Mouse (Mus musculus) heart, adult 2 months (tissue): ENCODE data around the gene Ano1. TPM values are rescaled to one million over a fixed set of nuclear protein-coding genes. Genes with fewer than 3 reads are reported as not detected.

Experiments used
- DNase-seq, 2 experiments: peaks; one replicate each; pipeline ENCODE4 v3.0.0; 2021
- H3K27ac ChIP-seq: fragments of 200-600 bp; 2 replicates; pipeline ENCODE4 v1.8.1; 2022
- H3K27me3 ChIP-seq: fragments of 200-500 bp; 2 replicates; pipeline ENCODE4 v1.6.1; 2012; ENCODE audit warnings: mild to moderate bottlenecking, low read length, inconsistent platforms, mixed read lengths; ENCODE audit not compliant: control insufficient read depth, insufficient read depth
- H3K36me3 ChIP-seq: fragments of 200-500 bp; 2 replicates; pipeline ENCODE4 v1.6.1; 2012; ENCODE audit warnings: low read length, inconsistent platforms; ENCODE audit not compliant: control insufficient read depth, insufficient read depth
- H3K4me1 ChIP-seq: fragments of 200-500 bp; 2 replicates; pipeline ENCODE4 v1.6.1; 2011; ENCODE audit warnings: low read length; ENCODE audit not compliant: control insufficient read depth, insufficient read depth
- H3K4me3 ChIP-seq: fragments of 200-600 bp; 2 replicates; pipeline ENCODE4 v1.8.1; 2022
- H3K79me2 ChIP-seq: fragments of 200-500 bp; replicated peaks from 2 replicates; pipeline ENCODE4 v1.6.1; 2012; ENCODE audit warnings: mild to moderate bottlenecking, inconsistent platforms, low read length, moderate library complexity, mixed read lengths; ENCODE audit not compliant: control insufficient read depth, insufficient read depth
- H3K9ac ChIP-seq: fragments of 200-500 bp; 2 replicates; pipeline ENCODE4 v1.6.1; 2012; ENCODE audit warnings: low read depth, mild to moderate bottlenecking, control low read depth, inconsistent platforms, low read length, mixed read lengths
- CTCF ChIP-seq: fragments of 200-600 bp; IDR thresholded peaks from 2 replicates; pipeline ENCODE4 v1.8.1; 2022; ENCODE audit warnings: antibody characterized with exemption, mild to moderate bottlenecking, moderate library complexity
- EP300 ChIP-seq: fragments of 200-500 bp; IDR thresholded peaks from 2 replicates; pipeline ENCODE4 v1.6.1; 2011; ENCODE audit warnings: low read depth, low read length, control low read depth; ENCODE audit not compliant: insufficient read depth
- POLR2A ChIP-seq: fragments of 200-500 bp; IDR thresholded peaks from 2 replicates; pipeline ENCODE4 v1.6.1; 2011; ENCODE audit warnings: mild to moderate bottlenecking, low read depth, low read length, control low read depth; ENCODE audit not compliant: insufficient read depth
- WGBS: fragments of 180-500 bp; shearing (Covaris S2); methylation state at CpG from one replicate; pipeline ENCODE4 v1.1.7; 2018; 5-methylcytosine and 5-hydroxymethylcytosine counted together
- intact Hi-C: fragments of 180-260 bp; cut with DNase I; formaldehyde crosslinking; loops from one replicate; pipeline ENCODE4 v1.15.1; 2025
- polyA plus RNA-seq: library from polyadenylated mRNA; depleted of rRNA; stranded (reverse); fragments of >200 nt; gene quantifications from 2 replicates; pipeline ENCODE4 v1.2.3, GENCODE M21; 2012; rRNA removed
- total RNA-seq, 2 experiments: library from RNA; stranded (reverse); gene quantifications; 2 replicates each; pipeline ENCODE4 v1.2.3; 2021

Ano1 gene
- total and polyA plus RNA-seq, 3 experiments: 11.1 to 12.5 (median 11.7) TPM

DNA sequence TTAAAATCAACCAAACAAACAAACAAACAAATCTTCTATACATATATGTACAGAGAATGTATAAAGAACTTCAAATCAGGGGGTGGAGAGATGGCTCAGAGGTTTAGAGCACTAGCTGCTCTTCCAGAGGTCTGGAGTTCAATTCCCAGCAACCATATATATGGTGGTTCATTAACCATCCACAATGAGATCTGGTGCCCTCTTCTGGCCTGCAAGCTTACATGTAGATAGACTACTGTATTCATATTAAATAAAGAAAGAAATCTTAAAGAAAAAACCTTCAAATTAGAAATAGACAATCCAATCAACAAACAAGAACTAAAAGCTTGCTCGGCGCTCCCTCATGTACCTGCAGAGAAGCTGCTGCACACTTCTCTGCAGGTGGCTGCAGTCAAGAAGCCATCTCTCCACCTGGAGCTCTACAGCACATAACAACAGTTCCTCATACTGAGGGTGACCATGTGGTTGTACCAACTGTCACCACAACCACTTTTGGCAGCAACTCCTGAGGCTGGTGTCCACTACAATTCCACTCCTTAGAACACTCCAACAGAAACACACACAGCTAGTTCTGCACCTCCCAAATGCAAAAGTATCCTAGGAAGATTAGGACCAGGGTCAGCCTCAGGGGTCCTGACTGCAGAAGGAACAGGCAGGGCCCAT, 201.7 kb downstream of the Ano1 start:
- no peak overlapping the region for H3K9ac ChIP-seq
- no peak for DNase-seq
- H3K36me3 ChIP-seq: peaks cover 26% of the 10 kb centered on the region
- peaks cover 3% of the 10 kb centered on the region for H3K79me2 ChIP-seq
- 93% methylated on average over 2 of the region's 2 CpGs for WGBS
- no peaks in the 10 kb centered on the region for H3K27me3 ChIP-seq
- peaks cover 9% of the 10 kb centered on the region for H3K4me1 ChIP-seq
- no peak overlapping the region for H3K4me3 ChIP-seq
- intact Hi-C loops: loop anchor here (5.0 kb wide), 1 partner anchor 78 kb away; the partner anchor contains the start of gene Cttn
- no peak overlapping the region for H3K27ac ChIP-seq
- TF ChIP-seq POLR2A (no peak), CTCF (peak; percentile 38)

DNA sequence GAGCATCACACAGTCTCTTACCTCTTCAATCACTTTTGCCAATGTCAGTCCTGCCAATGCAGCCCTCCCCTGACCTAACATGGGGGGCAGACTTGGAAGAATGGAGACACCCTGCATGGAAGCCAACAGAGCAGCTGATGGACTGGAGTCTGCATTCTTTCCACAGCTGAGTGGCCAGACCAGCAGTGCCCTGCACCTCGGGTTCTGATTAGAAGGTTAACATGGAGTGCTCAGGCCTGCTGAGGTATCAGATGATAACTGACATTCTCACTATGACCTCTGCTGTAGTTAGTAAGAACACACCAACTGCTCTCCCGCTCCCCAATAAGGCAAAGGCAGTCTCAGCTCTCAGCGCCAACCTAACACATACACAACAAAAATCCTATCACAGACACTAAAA, 206.5 kb downstream of the Ano1 start:
- Histone ChIP-seq H3K36me3 (peaks cover 22% of the 10 kb centered on the region), H3K27ac (peak overlapping the region; percentile 85), H3K9ac (no peak overlapping the region), H3K4me1 (peaks cover 6% of the 10 kb centered on the region; the same call in 1 of the 2 replicates), H3K79me2 (peaks cover 4% of the 10 kb centered on the region), H3K4me3 (no peak overlapping the region), H3K27me3 (no peaks in the 10 kb centered on the region)
- TF ChIP-seq CTCF (no peak), POLR2A (no peak), EP300 (peak; percentile 98)
- 64% methylated on average over 3 of the region's 3 CpGs for WGBS
- DNase-seq: peak; percentile 44 to 76
- intact Hi-C loops: no loop called here

DNA sequence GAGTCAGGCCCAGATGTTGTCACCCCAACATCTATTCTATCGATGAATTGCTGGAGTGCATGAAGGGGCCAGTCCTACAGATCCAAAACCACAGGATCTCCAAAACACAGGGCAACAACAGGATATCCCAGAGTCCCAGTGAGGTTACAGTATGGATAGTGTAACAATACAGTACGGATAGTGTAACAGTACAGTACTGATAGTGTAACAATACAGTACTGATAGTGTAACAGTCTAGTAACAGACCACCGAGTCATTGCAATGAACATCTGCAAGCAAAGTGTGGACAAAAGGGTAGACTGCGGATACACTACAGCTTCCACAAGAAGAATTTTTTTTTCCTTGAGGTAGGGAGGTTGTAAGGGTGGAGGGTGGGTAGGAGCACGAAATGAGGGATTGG, 210.4 kb downstream of the Ano1 start:
- H3K27ac ChIP-seq: no peak overlapping the region
- TF ChIP-seq POLR2A (no peak), EP300 (no peak), CTCF (no peak)
- H3K79me2 ChIP-seq: peaks cover 6% of the 10 kb centered on the region
- 75% methylated on average over 5 of the region's 5 CpGs for WGBS
- no peak for DNase-seq
- no peak overlapping the region for H3K4me3 ChIP-seq
- intact Hi-C loops: no loop called here
- H3K9ac ChIP-seq: no peak overlapping the region
- no peaks in the 10 kb centered on the region for H3K27me3 ChIP-seq
- H3K4me1 ChIP-seq: peaks cover 20% of the 10 kb centered on the region
- H3K36me3 ChIP-seq: peaks cover 18% of the 10 kb centered on the region

DNA sequence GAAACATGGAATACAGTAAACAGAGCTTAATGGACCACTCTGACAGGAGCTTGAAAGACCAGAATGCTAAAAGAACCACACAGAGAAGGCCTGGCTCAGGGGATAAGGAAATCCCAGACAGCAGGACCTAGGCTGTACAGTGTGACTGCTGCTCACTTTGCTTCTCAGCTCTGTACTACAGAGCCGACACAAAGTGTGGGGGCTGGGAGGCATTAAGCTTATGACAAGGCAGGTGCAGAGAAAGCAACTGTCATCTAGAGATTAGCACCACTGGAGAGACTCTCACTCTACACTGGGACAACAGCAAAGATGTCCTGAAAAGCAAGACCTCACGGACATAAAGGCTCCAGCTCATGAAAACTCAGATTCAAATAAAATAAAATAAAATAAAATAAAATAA, 212.6 kb downstream of the Ano1 start:
- intact Hi-C loops: no loop called here
- H3K27ac ChIP-seq: peak overlapping the region; percentile 30; the same call in 1 of the 2 replicates
- H3K27me3 ChIP-seq: no peaks in the 10 kb centered on the region
- no peak for DNase-seq
- no peak overlapping the region for H3K4me3 ChIP-seq
- 58% methylated on average over 2 of the region's 2 CpGs for WGBS
- no peak overlapping the region for H3K9ac ChIP-seq
- peaks cover 21% of the 10 kb centered on the region for H3K4me1 ChIP-seq
- peaks cover 11% of the 10 kb centered on the region for H3K79me2 ChIP-seq
- H3K36me3 ChIP-seq: peaks cover 13% of the 10 kb centered on the region
- TF ChIP-seq POLR2A: no peak
- TF ChIP-seq EP300: no peak
- TF ChIP-seq CTCF: no peak

Other genes with a start within 250 kb of the Ano1 start
- 10 to 100 TPM; 41.4 to 46.0 TPM for gene Ppfia1, start 198.2 kb downstream of the Ano1 start, total RNA-seq
- 27.0 and 38.5 TPM in 2 replicates for gene Ppfia1, start 198.2 kb downstream of the Ano1 start, polyA plus RNA-seq
- 1 to 10 TPM; 8.2 to 8.6 TPM for gene Fadd, start 169.5 kb downstream of the Ano1 start, total RNA-seq
- 13.4 and 15.6 TPM in 2 replicates for gene Fadd, start 169.5 kb downstream of the Ano1 start, polyA plus RNA-seq
- gene Fgf3, start 86.1 kb upstream of the Ano1 start, total RNA-seq: not detected
- not detected in 2 replicates for gene Fgf3, start 86.1 kb upstream of the Ano1 start, polyA plus RNA-seq
- gene Fgf4, start 95.4 kb upstream of the Ano1 start, total RNA-seq: not detected
- not detected in 2 replicates for gene Fgf4, start 95.4 kb upstream of the Ano1 start, polyA plus RNA-seq
- not detected for gene Fgf15, start 144.6 kb upstream of the Ano1 start, total RNA-seq
- gene Fgf15, start 144.6 kb upstream of the Ano1 start, polyA plus RNA-seq: not detected in 2 replicates
- gene LTO1, start 163.1 kb upstream of the Ano1 start, total RNA-seq: 10 to 100 TPM; 12.5 to 13.1 TPM
- 12.1 and 15.7 TPM in 2 replicates for gene LTO1, start 163.1 kb upstream of the Ano1 start, polyA plus RNA-seq
- gene Ccnd1, start 188.0 kb upstream of the Ano1 start, total RNA-seq: 10 to 100 TPM; 28.3 to 43.6 TPM
- gene Ccnd1, start 188.0 kb upstream of the Ano1 start, polyA plus RNA-seq: 27.3 and 31.4 TPM in 2 replicates